In the genomic region with DNA sequence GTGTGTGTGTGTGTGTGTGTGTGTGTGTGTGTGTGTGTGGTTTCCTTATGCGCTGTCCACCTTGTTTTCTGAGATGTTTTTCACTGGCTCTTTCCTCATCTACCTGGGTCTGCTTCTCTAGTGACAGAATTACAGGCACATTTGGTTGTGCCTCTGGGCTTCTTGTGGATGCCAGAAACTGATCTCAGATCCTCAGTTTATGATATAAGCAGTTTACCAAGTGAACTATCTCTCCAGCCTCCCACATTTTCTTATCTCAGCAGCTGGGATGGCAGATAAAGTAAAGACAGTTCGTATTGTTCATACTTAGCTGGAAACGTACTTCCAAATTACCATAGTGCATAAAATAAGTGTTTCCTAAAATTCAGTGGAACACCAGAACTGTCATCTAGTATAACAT, we compare ENCODE assay signal across 17 mouse cellular contexts. TPM values are rescaled to one million over a fixed set of nuclear protein-coding genes. Genes with fewer than 3 reads are reported as not detected.
"Had no signal": no experiment of that assay in that cellular context is flagged by ENCODE, and none has a peak within 500 bp of the region (broad histone marks: within the 10 kb centered on the region; RNA-seq: fewer than 3 reads in every experiment).

No protein-coding gene starts in this region.

- H3K4me2 ChIP-seq: limb, embryonic 12.5 days; lung, embryonic 15.5 days; midbrain, embryonic 13.5 days had no signal

- DNase-seq: kidney, adult 8-10 months; kidney, postnatal 25 days; layer of hippocampus, postnatal 36 days; lung, postnatal 14 days; right cerebral cortex, adult 18-20 months; right cerebral cortex, postnatal 25 days had no signal

- H3K9me3 ChIP-seq: limb, embryonic 12.5 days; lung, embryonic 15.5 days; midbrain, embryonic 13.5 days had no signal

- ATAC-seq: intestine, postnatal 0 days; midbrain, embryonic 13.5 days had no signal

- H3K36me3 ChIP-seq: limb, embryonic 12.5 days; lung, embryonic 15.5 days; midbrain, embryonic 13.5 days had no signal

- H3K4me3 ChIP-seq: limb, embryonic 12.5 days; lung, embryonic 15.5 days; midbrain, embryonic 13.5 days had no signal

- H3K27me3 ChIP-seq: limb, embryonic 12.5 days; lung, embryonic 15.5 days; midbrain, embryonic 13.5 days had no signal

- H3K4me1 ChIP-seq: limb, embryonic 12.5 days; lung, embryonic 15.5 days; midbrain, embryonic 13.5 days had no signal

- H3K9ac ChIP-seq: limb, embryonic 12.5 days; lung, embryonic 15.5 days; midbrain, embryonic 13.5 days had no signal

- H3K27ac ChIP-seq: limb, embryonic 12.5 days; lung, embryonic 15.5 days; macrophage; midbrain, embryonic 13.5 days had no signal

RNA-seq across cellular contexts. Expression of a gene that starts 5.5 kb away (rescaled TPM):
- total RNA-seq: layer of hippocampus, postnatal 36 days; left cerebral cortex, postnatal 36 days; liver, adult 2 months; midbrain, postnatal 0 days had no signal
- polyA plus RNA-seq: intestine, postnatal 0 days; limb, embryonic 12.5 days; liver, adult 2 months; lung, embryonic 15.5 days; macrophage; midbrain, embryonic 13.5 days; midbrain, postnatal 0 days; small intestine, adult 2 months; stomach, embryonic 16.5 days; urinary bladder, adult 2 months had no signal
